Comparison of ENCODE assay signal across 11 mouse cellular contexts in genomic region chr9:12380029-12380428, GRCm38 (mm10).
"Had no signal": no experiment of that assay in that cellular context is flagged by ENCODE, and none has a peak within 500 bp of the region (broad histone marks: within the 10 kb centered on the region; RNA-seq: fewer than 3 reads in every experiment).

No protein-coding gene starts in this region.

- H3K9me3 ChIP-seq: limb, embryonic 10.5 days; liver, embryonic 15.5 days; midbrain, embryonic 13.5 days; stomach, embryonic 15.5 days had no signal

- H3K4me2 ChIP-seq: liver, embryonic 11.5 days; liver, embryonic 15.5 days; midbrain, embryonic 13.5 days; stomach, embryonic 15.5 days had no signal

- DNase-seq: lung, adult 2 months; lung, postnatal 36 days; right cerebral cortex, postnatal 14 days; thymus, adult 2 months; thymus, postnatal 25 days had no signal

- H3K9ac ChIP-seq: liver, embryonic 15.5 days; midbrain, embryonic 13.5 days; stomach, embryonic 15.5 days had no signal

- ATAC-seq: lung, postnatal 0 days; midbrain, embryonic 13.5 days had no signal

- H3K4me1 ChIP-seq: limb, embryonic 10.5 days; liver, embryonic 15.5 days; midbrain, embryonic 13.5 days; stomach, embryonic 15.5 days had no signal

- H3K4me3 ChIP-seq: limb, embryonic 10.5 days; liver, embryonic 15.5 days; midbrain, embryonic 13.5 days; stomach, embryonic 15.5 days had no signal

- H3K27ac ChIP-seq: limb, embryonic 10.5 days; liver, embryonic 15.5 days; midbrain, embryonic 13.5 days; stomach, embryonic 15.5 days had no signal

- H3K36me3 ChIP-seq: limb, embryonic 10.5 days; liver, embryonic 15.5 days; midbrain, embryonic 13.5 days; stomach, embryonic 15.5 days had no signal

- H3K27me3 ChIP-seq: liver, embryonic 15.5 days; midbrain, embryonic 13.5 days; stomach, embryonic 15.5 days had no signal
